Mouse (Mus musculus) hindbrain, postnatal 0 days (tissue): ENCODE results near the gene Sult5a1. TPM values are rescaled to one million over a fixed set of nuclear protein-coding genes. Genes with fewer than 3 reads are reported as not detected.
A peak's percentile ranks its signal among the peaks of the same experiment; 100 is the strongest.

Experiments
- ATAC-seq: fragments of 200-750 bp; cut with Nextera tagmentation; 2 replicates; pipeline ENCODE4 v1.8.0; 2017; ENCODE audit warnings: mild to moderate bottlenecking, moderate TSS enrichment, moderate library complexity
- DNase-seq: peaks from one replicate; pipeline ENCODE4 v3.0.0-alpha.2; 2015; ENCODE audit warnings: low spot score
- H3K27ac ChIP-seq: fragments of 300-500 bp; sonication (generic); 2 replicates; pipeline ENCODE4 v1.5.1; 2014; ENCODE audit warnings: mild to moderate bottlenecking
- H3K27me3 ChIP-seq: fragments of 300-500 bp; sonication (generic); 2 replicates; pipeline ENCODE4 v1.6.1; 2014; ENCODE audit warnings: low read length, mixed read lengths; ENCODE audit not compliant: insufficient read depth
- H3K36me3 ChIP-seq: fragments of 300-500 bp; sonication (generic); 2 replicates; pipeline ENCODE4 v1.6.1; 2014; ENCODE audit warnings: low read length, mixed read lengths; ENCODE audit not compliant: insufficient read depth
- H3K4me1 ChIP-seq: fragments of 300-500 bp; sonication (generic); 2 replicates; pipeline ENCODE4 v1.6.1; 2014; ENCODE audit warnings: antibody characterized with exemption, low read length, mixed read lengths; ENCODE audit not compliant: insufficient read depth
- H3K4me2 ChIP-seq: fragments of 300-500 bp; sonication (generic); 2 replicates; pipeline ENCODE4 v1.6.1; 2014; ENCODE audit warnings: low read depth, mild to moderate bottlenecking, low read length, moderate library complexity, mixed read lengths
- H3K4me3 ChIP-seq: fragments of 300-500 bp; sonication (generic); 2 replicates; pipeline ENCODE4 v1.5.1; 2014; ENCODE audit warnings: low read length
- H3K9ac ChIP-seq: fragments of 300-500 bp; sonication (generic); replicated peaks from 2 replicates; pipeline ENCODE4 v1.6.1; 2014; ENCODE audit warnings: mild to moderate bottlenecking, low read length, moderate library complexity, mixed read lengths
- H3K9me3 ChIP-seq: fragments of 300-500 bp; sonication (generic); 2 replicates; pipeline ENCODE4 v1.6.1; 2016; ENCODE audit warnings: low read length, mixed read lengths
- CTCF ChIP-seq: IDR thresholded peaks from 2 replicates; pipeline ENCODE4 v1.5.1; 2016; ENCODE audit warnings: antibody characterized with exemption, control low read depth, low read depth
- WGBS: fragments of 180-500 bp; shearing (Covaris S2); extraction: QIAGEN DNeasy Blood & Tissue Kit; methylation state at CpG from one replicate; pipeline ENCODE4 v1.1.7; 2014; 5-methylcytosine and 5-hydroxymethylcytosine counted together
- polyA plus RNA-seq: library from polyadenylated mRNA; unstranded; fragments of >200 nt; fragmentation: Nextera tagmentation; extraction: Ambion mirVana; gene quantifications from 2 replicates; pipeline ENCODE4 v1.2.1, GENCODE M21; 2015
- total RNA-seq: library from RNA; depleted of rRNA; stranded (reverse); fragments of >200 nt; gene quantifications from 2 replicates; pipeline ENCODE4 v1.2.3, GENCODE M21; 2014

Gene Sult5a1
- total and polyA plus RNA-seq, 2 experiments from 2014 or later = 2.9 to 3.7 TPM

GRCm38 (mm10) chr8:123122059-123122458 is 36.1 kb downstream of the Sult5a1 start:
- DNase-seq (no peak), ATAC-seq (no peak)
- no peaks in the 10 kb centered on the region for H3K9me3 ChIP-seq
- peaks cover 6% of the 10 kb centered on the region; the same call in 1 of the 2 replicates for H3K4me1 ChIP-seq
- TF ChIP-seq CTCF = no peak
- H3K4me3 ChIP-seq = no peak overlapping the region
- H3K27ac ChIP-seq = no peak overlapping the region
- H3K27me3 ChIP-seq = peaks cover 26% of the 10 kb centered on the region
- no peaks in the 10 kb centered on the region for H3K36me3 ChIP-seq
- no peak overlapping the region for H3K9ac ChIP-seq
- WGBS = 69% methylated on average over 9 of the region's 9 CpGs
- no peak overlapping the region for H3K4me2 ChIP-seq

- 2% methylated on average over 17 of the region's 17 CpGs for WGBS
- no peak overlapping the region for H3K27ac ChIP-seq
These were observed 40.4 kb downstream of the Sult5a1 start for GRCm38 (mm10) chr8:123117744-123118143.

GRCm38 (mm10) chr8:123117127-123117731 is 40.9 kb downstream of the Sult5a1 start, which contains the start of gene Cpne7:
Gene Cpne7 (plus strand): TSS chr8:123117374.
- peak within 1 kb of the TSS; percentile 48 for H3K4me3 ChIP-seq
- no peak within 1 kb of the TSS for H3K27ac ChIP-seq
- DNase-seq (no peak), ATAC-seq (peak; percentile 41; the same call in 1 of the 2 replicates)
- H3K9me3 ChIP-seq = no peaks in the 10 kb centered on the region
- peaks cover 6% of the 10 kb centered on the region; the same call in 1 of the 2 replicates for H3K4me1 ChIP-seq
- no peak for TF ChIP-seq CTCF
- H3K27me3 ChIP-seq = peaks cover 41% of the 10 kb centered on the region
- H3K36me3 ChIP-seq = no peaks in the 10 kb centered on the region
- 2% methylated on average over 43 of the region's 51 CpGs for WGBS
- H3K9ac ChIP-seq = peak within 1 kb of the TSS; percentile 47; the same call in 1 of the 2 replicates
- H3K4me2 ChIP-seq = peak within 1 kb of the TSS; percentile 61

More at GRCm38 (mm10) chr8:123117744-123118143, 40.4 kb downstream of the Sult5a1 start:
- no peaks in the 10 kb centered on the region for H3K36me3 ChIP-seq
- peak overlapping the region; percentile 48 for H3K4me3 ChIP-seq
- H3K4me2 ChIP-seq = peak overlapping the region; percentile 61
- H3K27me3 ChIP-seq = peaks cover 41% of the 10 kb centered on the region
- H3K9ac ChIP-seq = peak overlapping the region; percentile 47; the same call in 1 of the 2 replicates
- ATAC-seq (no peak), DNase-seq (no peak)
- no peak for TF ChIP-seq CTCF
- H3K9me3 ChIP-seq = no peaks in the 10 kb centered on the region
- H3K4me1 ChIP-seq = peaks cover 6% of the 10 kb centered on the region; the same call in 1 of the 2 replicates

- Histone ChIP-seq H3K9ac (no peak overlapping the region), H3K27me3 (peaks cover 39% of the 10 kb centered on the region), H3K27ac (no peak overlapping the region), H3K36me3 (no peaks in the 10 kb centered on the region), H3K4me3 (no peak overlapping the region), H3K4me2 (no peak overlapping the region), H3K9me3 (no peaks in the 10 kb centered on the region), H3K4me1 (peaks cover 6% of the 10 kb centered on the region; the same call in 1 of the 2 replicates)
- TF ChIP-seq CTCF = no peak
- WGBS = 60% methylated on average over 3 of the region's 3 CpGs
- DNase-seq (no peak), ATAC-seq (no peak)
These were observed 43.5 kb downstream of the Sult5a1 start for GRCm38 (mm10) chr8:123114644-123115043.

GRCm38 (mm10) chr8:123113908-123114469 is 44.1 kb downstream of the Sult5a1 start:
- Histone ChIP-seq H3K9me3 (no peaks in the 10 kb centered on the region), H3K4me3 (no peak overlapping the region), H3K4me1 (peaks cover 6% of the 10 kb centered on the region; the same call in 1 of the 2 replicates), H3K36me3 (no peaks in the 10 kb centered on the region), H3K27ac (no peak overlapping the region), H3K4me2 (no peak overlapping the region), H3K9ac (no peak overlapping the region), H3K27me3 (peaks cover 33% of the 10 kb centered on the region)
- no peak for DNase-seq
- 71% methylated on average over 2 of the region's 2 CpGs for WGBS
- no peak for ATAC-seq
- peak; percentile 50 for TF ChIP-seq CTCF

GRCm38 (mm10) chr8:123112892-123113291 is 45.2 kb downstream of the Sult5a1 start:
- Histone ChIP-seq H3K4me1 (peaks cover 5% of the 10 kb centered on the region; the same call in 1 of the 2 replicates), H3K9ac (no peak overlapping the region), H3K4me3 (no peak overlapping the region), H3K9me3 (no peaks in the 10 kb centered on the region), H3K27me3 (peaks cover 22% of the 10 kb centered on the region; the same call in 1 of the 2 replicates), H3K36me3 (no peaks in the 10 kb centered on the region), H3K4me2 (no peak overlapping the region), H3K27ac (no peak overlapping the region)
- no peak for ATAC-seq
- 59% methylated on average over 9 of the region's 9 CpGs for WGBS
- no peak for TF ChIP-seq CTCF
- no peak for DNase-seq
